Comparison of ENCODE assay signal across 8 mouse cellular contexts in the genomic region with DNA sequence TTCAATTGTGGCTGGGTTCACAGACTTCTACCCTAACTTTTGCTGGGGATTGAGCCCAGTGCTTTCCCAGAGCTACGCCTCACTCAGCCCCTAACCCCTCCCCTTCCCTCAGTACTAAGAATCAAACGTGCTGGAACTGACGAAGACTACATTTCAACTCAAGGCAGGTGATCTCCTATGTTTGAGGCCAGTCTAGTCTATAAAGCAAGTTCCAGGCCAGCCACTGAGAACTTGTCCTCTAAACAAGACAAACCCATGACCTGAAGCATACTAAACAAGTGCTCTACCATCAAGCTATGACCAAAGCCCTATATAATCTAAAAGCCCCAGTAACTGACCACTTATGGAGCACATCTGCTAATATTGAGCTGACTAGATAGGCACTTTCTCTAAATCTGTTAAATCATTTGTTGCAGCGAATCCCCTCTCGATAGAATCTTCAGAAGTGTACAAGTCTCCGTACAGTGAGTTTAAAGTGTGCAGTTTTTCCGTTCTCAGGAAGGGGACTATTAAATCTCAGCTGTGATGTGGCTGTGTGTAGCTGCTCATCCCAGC. TPM values are rescaled to one million over a fixed set of nuclear protein-coding genes. Genes with fewer than 3 reads are reported as not detected.
A peak's percentile ranks its signal among the peaks of the same experiment; 100 is the strongest.
DNase-seq lines count a peak whose midpoint lies in the region; ATAC-seq lines count a peak whose summit lies in the region.

No protein-coding gene starts in this region.

- peak; percentile 49 for DNase-seq in CD4-positive, CD25-positive, alpha-beta regulatory T cell, adult 2 months (ENCODE audit: low read depth, low spot score)
- DNase-seq in neural tube, embryonic 11.5 days (ENCODE audit: low spot score): no peak
- DNase-seq in neural tube, embryonic 10.5 days (ENCODE audit: extremely low spot score, low spot score): no peak
- DNase-seq in liver, embryonic 13.5 days: no peak
- DNase-seq in thymus, postnatal 25 days: no peak
- DNase-seq in thymus, postnatal 36 days: no peak
- DNase-seq in frontal cortex, adult 2 months (ENCODE audit: extremely low spot score in 1 of 2, low spot score in 1 of 2): no peak

- peak overlapping the region; percentile 55; the same call in 1 of the 2 replicates for H3K4me2 ChIP-seq in neural tube, embryonic 11.5 days (ENCODE audit: low read depth)
- peak overlapping the region; percentile 82 for H3K4me2 ChIP-seq in liver, embryonic 13.5 days

- no peak for ATAC-seq in CD4-positive, CD25-positive, alpha-beta regulatory T cell, adult 4 months
- ATAC-seq in neural tube, embryonic 11.5 days (ENCODE audit: insufficient read depth, low FRiP score, low TSS enrichment): no peak
- no peak for ATAC-seq in liver, embryonic 13.5 days (ENCODE audit: low read depth)

- H3K27ac ChIP-seq in neural tube, embryonic 11.5 days (ENCODE audit: low read depth, low read length): no peak overlapping the region
- peak overlapping the region; percentile 86; the same call in 1 of the 2 replicates for H3K27ac ChIP-seq in liver, embryonic 13.5 days

- peaks cover 39% of the 10 kb centered on the region for H3K4me1 ChIP-seq in neural tube, embryonic 11.5 days (ENCODE audit: control insufficient read depth, insufficient read depth, low read length)
- peaks cover 59% of the 10 kb centered on the region for H3K4me1 ChIP-seq in liver, embryonic 13.5 days (replicated peaks)

- H3K9ac ChIP-seq in neural tube, embryonic 11.5 days (ENCODE audit: low read length): no peak overlapping the region
- H3K9ac ChIP-seq in liver, embryonic 13.5 days: peak overlapping the region; percentile 83

- H3K36me3 ChIP-seq in neural tube, embryonic 11.5 days (ENCODE audit: control insufficient read depth, insufficient read depth, low read length): no peaks in the 10 kb centered on the region
- H3K36me3 ChIP-seq in liver, embryonic 13.5 days: peaks cover 27% of the 10 kb centered on the region

- no peak overlapping the region for H3K4me3 ChIP-seq in neural tube, embryonic 11.5 days (ENCODE audit: low read depth, low read length)
- peak overlapping the region; percentile 78 for H3K4me3 ChIP-seq in liver, embryonic 13.5 days (replicated peaks)

- 43% methylated on average over 7 of the region's 7 CpGs for WGBS in neural tube, embryonic 11.5 days
- WGBS in liver, embryonic 13.5 days (ENCODE audit: insufficient replicate concordance): 36% methylated on average over 7 of the region's 7 CpGs

- H3K27me3 ChIP-seq in neural tube, embryonic 11.5 days (ENCODE audit: control insufficient read depth, insufficient read depth, low read length): no peaks in the 10 kb centered on the region
- no peaks in the 10 kb centered on the region for H3K27me3 ChIP-seq in liver, embryonic 13.5 days

- no peaks in the 10 kb centered on the region for H3K9me3 ChIP-seq in neural tube, embryonic 11.5 days (ENCODE audit: control insufficient read depth, low read length)
- no peaks in the 10 kb centered on the region for H3K9me3 ChIP-seq in liver, embryonic 13.5 days (replicated peaks)

RNA-seq across cellular contexts. Expression of gene Kmt2e, which starts 14.5 kb away (rescaled TPM):
- polyA plus RNA-seq in CD4-positive, CD25-positive, alpha-beta regulatory T cell, adult 4 months (2017; shearing (Covaris generic)): 100 to 1,000 TPM; 183 to 238 TPM
- 102 and 105 TPM in 2 replicates for polyA plus RNA-seq in neural tube, embryonic 11.5 days (2014; fragmentation: Nextera tagmentation; extraction: Ambion mirVana)
- 37.1 and 37.9 TPM in 2 replicates for polyA plus RNA-seq in liver, embryonic 13.5 days (2015; fragmentation: Nextera tagmentation; extraction: Ambion mirVana)
- 49.7 and 51.7 TPM in 2 replicates for polyA plus RNA-seq in frontal cortex, adult 2 months (2012; rRNA removed)
